Mouse (Mus musculus) brain, embryonic 14.5 days (tissue): ENCODE measurements at regions not wholly inside any gene's neighbourhood (a gene's known extent, or its start where the extent isn't known, plus 50 kb on each side); places are given as distances from the start of the nearest gene placed in this dataset.
A peak's percentile ranks its signal among the peaks of the same experiment; 100 is the strongest.

Experiments used
- DNase-seq: peaks from one replicate; pipeline ENCODE4 v3.0.0-alpha.2; 2011; ENCODE audit warnings: low read depth
- CTCF ChIP-seq: fragments of 200-500 bp; IDR thresholded peaks from 2 replicates; pipeline ENCODE4 v1.5.1; 2012; ENCODE audit warnings: inconsistent platforms, mild to moderate bottlenecking, moderate library complexity, borderline replicate concordance; ENCODE audit not compliant: insufficient read depth, insufficient read length; ENCODE audit errors: extremely low read depth
- POLR2A ChIP-seq: fragments of 200-500 bp; IDR thresholded peaks from 2 replicates; pipeline ENCODE4 v1.6.1; 2012; ENCODE audit warnings: mild to moderate bottlenecking, inconsistent platforms, borderline replicate concordance; ENCODE audit not compliant: poor library complexity, insufficient read depth, insufficient read length, severe bottlenecking; ENCODE audit errors: extremely low read depth

- DNase-seq: no peak
- no peak for TF ChIP-seq POLR2A
- no peak for TF ChIP-seq CTCF
Measured at GRCm38 (mm10) chr1:76933460-76933859, 581.4 kb downstream of the Epha4 start.

- no peak for TF ChIP-seq POLR2A
- no peak for TF ChIP-seq CTCF
Measured at GRCm38 (mm10) chr1:76942730-76943129, 572.2 kb downstream of the Epha4 start.

GRCm38 (mm10) chr1:76944046-76944445 lies 570.8 kb downstream of the Epha4 start:
- TF ChIP-seq CTCF (no peak), POLR2A (no peak)
- no peak for DNase-seq

More at GRCm38 (mm10) chr1:76942730-76943129, 572.2 kb downstream of the Epha4 start:
- peak; percentile 79 for DNase-seq

GRCm38 (mm10) chr1:76955031-76955430 lies 559.9 kb downstream of the Epha4 start:
- no peak for TF ChIP-seq POLR2A
- no peak for TF ChIP-seq CTCF

GRCm38 (mm10) chr1:76957411-76957810 lies 557.5 kb downstream of the Epha4 start:
- no peak for DNase-seq
- no peak for TF ChIP-seq POLR2A
- no peak for TF ChIP-seq CTCF

More at GRCm38 (mm10) chr1:76955031-76955430, 559.9 kb downstream of the Epha4 start:
- DNase-seq: no peak

- no peak for TF ChIP-seq CTCF
- TF ChIP-seq POLR2A: no peak
- no peak for DNase-seq
Measured at GRCm38 (mm10) chr1:76958706-76959105, 556.2 kb downstream of the Epha4 start.

GRCm38 (mm10) chr1:76972454-76972853 lies 542.4 kb downstream of the Epha4 start:
- no peak for TF ChIP-seq POLR2A
- no peak for TF ChIP-seq CTCF

GRCm38 (mm10) chr1:76975077-76975945 lies 539.6 kb downstream of the Epha4 start:
- TF ChIP-seq CTCF: no peak
- no peak for TF ChIP-seq POLR2A
- DNase-seq: peak; percentile 9

More at GRCm38 (mm10) chr1:76972454-76972853, 542.4 kb downstream of the Epha4 start:
- peak; percentile 31 for DNase-seq

GRCm38 (mm10) chr1:76980498-76981152 lies 534.3 kb downstream of the Epha4 start:
- TF ChIP-seq CTCF: no peak
- no peak for TF ChIP-seq POLR2A
- no peak for DNase-seq

- TF ChIP-seq CTCF (no peak), POLR2A (no peak)
- no peak for DNase-seq
Measured at GRCm38 (mm10) chr1:76993776-76994175, 521.1 kb downstream of the Epha4 start.

GRCm38 (mm10) chr1:77008001-77008400 lies 506.9 kb downstream of the Epha4 start:
- no peak for DNase-seq
- TF ChIP-seq CTCF (no peak), POLR2A (no peak)

GRCm38 (mm10) chr1:77010608-77011214 lies 504.2 kb downstream of the Epha4 start:
- TF ChIP-seq POLR2A (no peak), CTCF (no peak)
- peak; percentile 62 for DNase-seq
